Mouse (Mus musculus): Measurements from ENCODE around the gene Nabp1. TPM values are rescaled to one million over a fixed set of nuclear protein-coding genes. Genes with fewer than 3 reads are reported as not detected.
A peak's percentile ranks its signal among the peaks of the same experiment; 100 is the strongest.

Nabp1 gene
- polyA plus RNA-seq, 1 experiment from 2014 or later = 7.2 TPM

GRCm38 (mm10) chr1:51479027-51479329 lies 753 bp upstream of the Nabp1 start:
- peak overlapping the region; percentile 68 for H3K4me3 ChIP-seq (ENCODE audit: low read depth, low read length)
- peak overlapping the region; percentile 81 for H3K9ac ChIP-seq (replicated peaks)
- peak overlapping the region; percentile 95 for H3K27ac ChIP-seq (ENCODE audit: low read depth)
- peaks cover 9% of the 10 kb centered on the region for H3K4me1 ChIP-seq (ENCODE audit: insufficient read depth)
- 60% methylated on average over 1 of the region's 1 CpGs for WGBS (ENCODE audit: insufficient replicate concordance)
- TF ChIP-seq CTCF (IDR thresholded peaks at IDR 0.05; ENCODE audit: low read depth) (no peak), EP300 (IDR thresholded peaks at IDR 0.05; ENCODE audit: low read depth) (no peak)
- ATAC-seq (no peak), DNase-seq (no peak)
- H3K36me3 ChIP-seq (replicated peaks; ENCODE audit: insufficient read depth, low read length) = no peaks in the 10 kb centered on the region; the same call in 1 of the 2 replicates
- peak overlapping the region; percentile 96 for H3K4me2 ChIP-seq (ENCODE audit: low read depth, low read length)
- H3K9me3 ChIP-seq (ENCODE audit: low read length) = no peaks in the 10 kb centered on the region
- no peaks in the 10 kb centered on the region for H3K27me3 ChIP-seq (ENCODE audit: insufficient read depth, low read length)

- Histone ChIP-seq H3K27me3 (ENCODE audit: insufficient read depth, low read length) (no peaks in the 10 kb centered on the region), H3K4me2 (ENCODE audit: low read depth, low read length) (peak overlapping the region; percentile 96), H3K4me1 (ENCODE audit: insufficient read depth) (peaks cover 10% of the 10 kb centered on the region), H3K36me3 (replicated peaks; ENCODE audit: insufficient read depth, low read length) (peaks cover under 1% of the 10 kb centered on the region; the same call in 1 of the 2 replicates), H3K9me3 (ENCODE audit: low read length) (no peaks in the 10 kb centered on the region), H3K4me3 (ENCODE audit: low read depth, low read length) (peak overlapping the region; percentile 68), H3K9ac (replicated peaks) (peak overlapping the region; percentile 70), H3K27ac (ENCODE audit: low read depth) (peak overlapping the region; percentile 83)
- ATAC-seq = peak; percentile 28
- TF ChIP-seq EP300 (IDR thresholded peaks at IDR 0.05; ENCODE audit: low read depth) = no peak
- TF ChIP-seq CTCF (IDR thresholded peaks at IDR 0.05; ENCODE audit: low read depth) = no peak
- 1% methylated on average over 25 of the region's 25 CpGs for whole genome bisulfite sequencing (ENCODE audit: insufficient replicate concordance)
- DNase-seq = peak; percentile 54
Observed at GRCm38 (mm10) chr1:51477656-51478081, 556 bp downstream of the Nabp1 start.

- H3K9me3 ChIP-seq (ENCODE audit: low read length) = no peaks in the 10 kb centered on the region
- TF ChIP-seq CTCF (IDR thresholded peaks at IDR 0.05; ENCODE audit: low read depth) = no peak
- TF ChIP-seq EP300 (IDR thresholded peaks at IDR 0.05; ENCODE audit: low read depth) = no peak
- no peaks in the 10 kb centered on the region for H3K27me3 ChIP-seq (ENCODE audit: insufficient read depth, low read length)
- H3K4me1 ChIP-seq (ENCODE audit: insufficient read depth) = peaks cover 10% of the 10 kb centered on the region
- no peak overlapping the region for H3K4me3 ChIP-seq (ENCODE audit: low read depth, low read length)
- no peak overlapping the region for H3K27ac ChIP-seq (ENCODE audit: low read depth)
- no peak overlapping the region for H3K4me2 ChIP-seq (ENCODE audit: low read depth, low read length)
- 45% methylated on average over 1 of the region's 1 CpGs for WGBS (ENCODE audit: insufficient replicate concordance)
- no peak for DNase-seq
- ATAC-seq = no peak
- no peak overlapping the region for H3K9ac ChIP-seq (replicated peaks)
- H3K36me3 ChIP-seq (replicated peaks; ENCODE audit: insufficient read depth, low read length) = peaks cover 8% of the 10 kb centered on the region; the same call in 1 of the 2 replicates
Observed at GRCm38 (mm10) chr1:51476405-51476804, 1.8 kb downstream of the Nabp1 start.

- Histone ChIP-seq H3K4me1 (ENCODE audit: insufficient read depth) (no peaks in the 10 kb centered on the region), H3K4me2 (ENCODE audit: low read depth, low read length) (no peak overlapping the region), H3K4me3 (ENCODE audit: low read depth, low read length) (no peak overlapping the region), H3K36me3 (replicated peaks; ENCODE audit: insufficient read depth, low read length) (peaks cover 19% of the 10 kb centered on the region; the same call in 1 of the 2 replicates), H3K9me3 (ENCODE audit: low read length) (no peaks in the 10 kb centered on the region), H3K27me3 (ENCODE audit: insufficient read depth, low read length) (no peaks in the 10 kb centered on the region), H3K9ac (replicated peaks) (no peak overlapping the region), H3K27ac (ENCODE audit: low read depth) (no peak overlapping the region)
- ATAC-seq (0 out of 2 replicates have a peak, but pooled peaks have one; percentile 17), DNase-seq (no peak)
- TF ChIP-seq EP300 (IDR thresholded peaks at IDR 0.05; ENCODE audit: low read depth) = no peak
- TF ChIP-seq CTCF (IDR thresholded peaks at IDR 0.05; ENCODE audit: low read depth) = no peak
- 58% methylated on average over 2 of the region's 2 CpGs for WGBS (ENCODE audit: insufficient replicate concordance)
Observed at GRCm38 (mm10) chr1:51468077-51468476, 10.1 kb downstream of the Nabp1 start.

GRCm38 (mm10) chr1:51467181-51467580 lies 11.0 kb downstream of the Nabp1 start:
- H3K4me1 ChIP-seq (ENCODE audit: insufficient read depth) = no peaks in the 10 kb centered on the region
- no peak overlapping the region for H3K4me2 ChIP-seq (ENCODE audit: low read depth, low read length)
- no peaks in the 10 kb centered on the region for H3K27me3 ChIP-seq (ENCODE audit: insufficient read depth, low read length)
- TF ChIP-seq EP300 (IDR thresholded peaks at IDR 0.05; ENCODE audit: low read depth) (no peak), CTCF (IDR thresholded peaks at IDR 0.05; ENCODE audit: low read depth) (no peak)
- no peak overlapping the region for H3K4me3 ChIP-seq (ENCODE audit: low read depth, low read length)
- ATAC-seq (no peak), DNase-seq (no peak)
- peaks cover 15% of the 10 kb centered on the region; the same call in 1 of the 2 replicates for H3K36me3 ChIP-seq (replicated peaks; ENCODE audit: insufficient read depth, low read length)
- no peak overlapping the region for H3K9ac ChIP-seq (replicated peaks)
- 88% methylated on average over 5 of the region's 5 CpGs for WGBS (ENCODE audit: insufficient replicate concordance)
- no peak overlapping the region for H3K27ac ChIP-seq (ENCODE audit: low read depth)
- no peaks in the 10 kb centered on the region for H3K9me3 ChIP-seq (ENCODE audit: low read length)

- no peaks in the 10 kb centered on the region for H3K27me3 ChIP-seq (ENCODE audit: insufficient read depth, low read length)
- ATAC-seq (no peak), DNase-seq (no peak)
- TF ChIP-seq EP300 (IDR thresholded peaks at IDR 0.05; ENCODE audit: low read depth) (no peak), CTCF (IDR thresholded peaks at IDR 0.05; ENCODE audit: low read depth) (peak; percentile 74)
- no peaks in the 10 kb centered on the region for H3K9me3 ChIP-seq (ENCODE audit: low read length)
- H3K9ac ChIP-seq (replicated peaks) = no peak overlapping the region
- 16% methylated on average over 1 of the region's 1 CpGs for WGBS (ENCODE audit: insufficient replicate concordance)
- no peak overlapping the region for H3K4me2 ChIP-seq (ENCODE audit: low read depth, low read length)
- H3K36me3 ChIP-seq (replicated peaks; ENCODE audit: insufficient read depth, low read length) = peaks cover 11% of the 10 kb centered on the region; the same call in 1 of the 2 replicates
- no peaks in the 10 kb centered on the region for H3K4me1 ChIP-seq (ENCODE audit: insufficient read depth)
- H3K27ac ChIP-seq (ENCODE audit: low read depth) = no peak overlapping the region
- no peak overlapping the region for H3K4me3 ChIP-seq (ENCODE audit: low read depth, low read length)
Observed at GRCm38 (mm10) chr1:51466385-51466784, 11.8 kb downstream of the Nabp1 start.

GRCm38 (mm10) chr1:51465285-51465684 lies 12.9 kb downstream of the Nabp1 start:
- Histone ChIP-seq H3K27ac (ENCODE audit: low read depth) (no peak overlapping the region), H3K36me3 (replicated peaks; ENCODE audit: insufficient read depth, low read length) (peaks cover 4% of the 10 kb centered on the region; the same call in 1 of the 2 replicates), H3K4me3 (ENCODE audit: low read depth, low read length) (no peak overlapping the region), H3K27me3 (ENCODE audit: insufficient read depth, low read length) (no peaks in the 10 kb centered on the region), H3K4me1 (ENCODE audit: insufficient read depth) (no peaks in the 10 kb centered on the region), H3K9ac (replicated peaks) (no peak overlapping the region), H3K4me2 (ENCODE audit: low read depth, low read length) (no peak overlapping the region), H3K9me3 (ENCODE audit: low read length) (no peaks in the 10 kb centered on the region)
- peak; percentile 54 for TF ChIP-seq CTCF (IDR thresholded peaks at IDR 0.05; ENCODE audit: low read depth)
- TF ChIP-seq EP300 (IDR thresholded peaks at IDR 0.05; ENCODE audit: low read depth) = no peak
- no peak for ATAC-seq
- DNase-seq = no peak
- 18% methylated on average over 2 of the region's 2 CpGs for WGBS (ENCODE audit: insufficient replicate concordance)
